Mouse (Mus musculus) myocyte (in vitro differentiated cells): ENCODE results near the gene Vps13d.

Experiments used
- MAX ChIP-seq: IDR thresholded peaks from one replicate; pipeline ENCODE4 v1.6.1; 2011; ENCODE audit warnings: low read depth, mild to moderate bottlenecking, control low read depth
- POLR2A ChIP-seq: IDR thresholded peaks from one replicate; pipeline ENCODE4 v1.6.1; 2011; ENCODE audit warnings: low read depth, mild to moderate bottlenecking, control low read depth, moderate library complexity; ENCODE audit not compliant: insufficient read length
- POLR2AphosphoS2 ChIP-seq: IDR thresholded peaks from one replicate; pipeline ENCODE4 v1.6.1; 2011; ENCODE audit warnings: low read depth, control low read depth; ENCODE audit not compliant: insufficient read length
- REST ChIP-seq: IDR thresholded peaks from one replicate; pipeline ENCODE4 v1.6.1; 2011; ENCODE audit warnings: mild to moderate bottlenecking, control low read depth, moderate library complexity; ENCODE audit not compliant: insufficient read depth, insufficient read length
- TCF12 ChIP-seq: IDR thresholded peaks from one replicate; pipeline ENCODE4 v1.6.1; 2011; ENCODE audit warnings: mild to moderate bottlenecking, control low read depth; ENCODE audit not compliant: poor library complexity, insufficient read depth, severe bottlenecking

GRCm38 (mm10) chr4:145079324-145079723, 115.5 kb downstream of the Vps13d start:
- no peak for TF ChIP-seq REST
- TF ChIP-seq POLR2AphosphoS2, result no peak
- TF ChIP-seq TCF12, result no peak
- TF ChIP-seq MAX, result no peak
- no peak for TF ChIP-seq POLR2A
